Mouse (Mus musculus) layer of hippocampus, postnatal 25 days (tissue): ENCODE data around the gene Timm23. TPM values are rescaled to one million over a fixed set of nuclear protein-coding genes. Genes with fewer than 3 reads are reported as not detected.
"Not testable (repeated sequence)": the region's sequence is repeated elsewhere in the genome, so short reads cannot be mapped to it uniquely, and the experiment has no call there.

Experiments
- DNase-seq, 2 experiments: peaks; one replicate each; pipeline ENCODE4 v3.0.0; 2022; ENCODE audit warnings: mixed read lengths in 2 of 2, low spot score in 1 of 2; ENCODE audit errors: extremely low spot score in 1 of 2
- total RNA-seq, 2 experiments: library from RNA; stranded (reverse); gene quantifications; 2 replicates each; pipeline ENCODE4 v1.2.3; 2021

Gene Timm23
- total RNA-seq, 2 experiments from 2014 or later, result 76.2 to 79.4 TPM

GRCm38 (mm10) chr14:32140359-32140965 is 61.2 kb downstream of the Timm23 start:
- DNase-seq, result no peak

- not testable (repeated sequence) for DNase-seq
These were observed 65.2 kb downstream of the Timm23 start for GRCm38 (mm10) chr14:32136467-32136866.

- DNase-seq, result no peak
These were observed 67.4 kb downstream of the Timm23 start for GRCm38 (mm10) chr14:32134293-32134692.

- DNase-seq, result no peak
These were observed 69.9 kb downstream of the Timm23 start for GRCm38 (mm10) chr14:32131836-32132235.

Other genes with a start within 250 kb of the Timm23 start
- gene Galnt15, start 172.9 kb downstream of the Timm23 start, total RNA-seq, result 1 to 10 TPM; 1.1 to 1.8 TPM
- gene Oxnad1, start 116.5 kb downstream of the Timm23 start, total RNA-seq, result 10 to 100 TPM; 14.4 to 17.3 TPM
- gene Dph3, start 116.2 kb downstream of the Timm23 start, total RNA-seq, result 10 to 100 TPM; 31.8 to 35.0 TPM
- gene Msmb, start 59.9 kb downstream of the Timm23 start, total RNA-seq, result not detected
- gene Ncoa4, start 42.0 kb downstream of the Timm23 start, total RNA-seq, result 100 to 1,000 TPM; 123 to 130 TPM
- gene Parg, start 51 bp upstream of the Timm23 start, total RNA-seq, result 10 to 100 TPM; 51.4 to 51.9 TPM
- 10 to 100 TPM; 82.8 to 83.5 TPM for gene Ogdhl, start 120.1 kb upstream of the Timm23 start, total RNA-seq
- not detected for gene 1700024G13Rik, start 186.5 kb upstream of the Timm23 start, total RNA-seq